Mouse (Mus musculus) MEL (cell line): ENCODE results near the gene Adamtsl4. TPM values are rescaled to one million over a fixed set of nuclear protein-coding genes. Genes with fewer than 3 reads are reported as not detected.

Source experiments
- DNase-seq: peaks from one replicate; pipeline ENCODE4 v3.0.0; 2011; ENCODE audit warnings: low read depth, low spot score
- H3K27ac ChIP-seq: 2 replicates; pipeline ENCODE4 v1.5.1; 2012; ENCODE audit warnings: low read depth, mild to moderate bottlenecking, control low read depth, low read length, moderate library complexity; ENCODE audit not compliant: control insufficient read depth
- H3K27me3 ChIP-seq, 2 experiments: fragments of 150-350 bp in 1 of 2; sonication (generic) in 1 of 2; 2 replicates each; pipeline ENCODE4 v1.6.1; 2012; ENCODE audit warnings: low read length in 2 of 2, mild to moderate bottlenecking in 2 of 2, improper control_type of control experiment in 1 of 2, moderate library complexity in 1 of 2; ENCODE audit not compliant: insufficient read depth in 2 of 2, control insufficient read depth in 1 of 2
- H3K36me3 ChIP-seq, 2 experiments: 2 replicates each; pipeline ENCODE4 v1.6.1; 2012 to 2014; ENCODE audit warnings: low read length in 2 of 2, improper control_type of control experiment in 1 of 2, inconsistent platforms in 1 of 2, mild to moderate bottlenecking in 1 of 2; ENCODE audit not compliant: insufficient read depth in 2 of 2, control insufficient read depth in 1 of 2
- H3K4me1 ChIP-seq, 2 experiments: fragments of 150-350 bp in 1 of 2; sonication (generic) in 1 of 2; 2 replicates each; pipeline ENCODE4 v1.6.1; 2012; ENCODE audit warnings: low read length in 2 of 2, improper control_type of control experiment in 1 of 2, mild to moderate bottlenecking in 1 of 2; ENCODE audit not compliant: insufficient read depth in 2 of 2, control insufficient read depth in 1 of 2
- H3K4me3 ChIP-seq, 2 experiments: fragments of 150-350 bp in 1 of 2; sonication (generic) in 1 of 2; 2 replicates each; pipeline ENCODE4 v1.5.1; 2012; ENCODE audit warnings: low read depth in 2 of 2, low read length in 2 of 2, mild to moderate bottlenecking in 2 of 2, moderate library complexity in 2 of 2, control low read depth in 1 of 2, improper control_type of control experiment in 1 of 2; ENCODE audit not compliant: control insufficient read depth in 1 of 2, insufficient read depth in 1 of 2
- H3K79me2 ChIP-seq: 2 replicates; pipeline ENCODE4 v1.6.1; 2012; ENCODE audit warnings: mild to moderate bottlenecking, low read length, moderate library complexity; ENCODE audit not compliant: control insufficient read depth, poor library complexity, insufficient read depth
- H3K9ac ChIP-seq: 2 replicates; pipeline ENCODE4 v1.6.1; 2012; ENCODE audit warnings: low read depth, mild to moderate bottlenecking, control low read depth, low read length, moderate library complexity; ENCODE audit not compliant: control insufficient read depth, poor library complexity, severe bottlenecking
- H3K9me3 ChIP-seq: fragments of 150-350 bp; sonication (generic); replicated peaks from 2 replicates; pipeline ENCODE4 v1.6.1; 2012; ENCODE audit warnings: mild to moderate bottlenecking, low read length, improper control_type of control experiment, moderate library complexity; ENCODE audit not compliant: insufficient read depth
- CTCF ChIP-seq, 3 experiments: IDR thresholded peaks in 2 of 3; conservative IDR thresholded peaks in 1 of 3; 2 replicates each; pipeline ENCODE4 v1.5.1; 2011 to 2012; ENCODE audit warnings: low read length in 3 of 3, low read depth in 2 of 3, mild to moderate bottlenecking in 2 of 3, improper control_type of control experiment in 1 of 3, inconsistent platforms in 1 of 3, mixed read lengths in 1 of 3, moderate library complexity in 1 of 3; ENCODE audit not compliant: control insufficient read depth in 1 of 3, insufficient read depth in 1 of 3, poor library complexity in 1 of 3, severe bottlenecking in 1 of 3
- EP300 ChIP-seq, 2 experiments: IDR thresholded peaks; 2 replicates each; pipeline ENCODE4 v1.6.1; 2011; ENCODE audit warnings: improper control_type of control experiment in 2 of 2, low read length in 2 of 2, low read depth in 1 of 2, mild to moderate bottlenecking in 1 of 2
- ETS1 ChIP-seq: IDR thresholded peaks from 2 replicates; pipeline ENCODE4 v1.6.1; 2012; ENCODE audit warnings: low read depth, mild to moderate bottlenecking, inconsistent platforms, low read length, improper control_type of control experiment, moderate library complexity
- GABPA ChIP-seq: IDR thresholded peaks from 2 replicates; pipeline ENCODE4 v1.6.1; 2012; ENCODE audit warnings: low read depth, mild to moderate bottlenecking, inconsistent platforms, low read length, improper control_type of control experiment, moderate library complexity
- GATA1 ChIP-seq: IDR thresholded peaks from 2 replicates; pipeline ENCODE4 v1.6.1; 2011; ENCODE audit warnings: low read depth, low read length, improper control_type of control experiment
- JUND ChIP-seq: IDR thresholded peaks from 2 replicates; pipeline ENCODE4 v1.6.1; 2011; ENCODE audit warnings: low read depth, mild to moderate bottlenecking, improper control_type of control experiment, low read length
- KAT2A ChIP-seq: conservative IDR thresholded peaks from 2 replicates; pipeline ENCODE4 v1.6.1; 2012; ENCODE audit warnings: low read depth, low read length, improper control_type of control experiment, inconsistent platforms
- MXI1 ChIP-seq: IDR thresholded peaks from 2 replicates; pipeline ENCODE4 v1.6.1; 2011; ENCODE audit warnings: mild to moderate bottlenecking, low read depth, low read length, improper control_type of control experiment
- NELFE ChIP-seq: IDR thresholded peaks from 2 replicates; pipeline ENCODE4 v1.6.1; 2011; ENCODE audit warnings: low read depth, low read length, improper control_type of control experiment
- POLR2AphosphoS2 ChIP-seq: IDR thresholded peaks from 2 replicates; pipeline ENCODE4 v1.6.1; 2011; ENCODE audit warnings: low read length, improper control_type of control experiment
- POLR2AphosphoS5 ChIP-seq: IDR thresholded peaks from 2 replicates; pipeline ENCODE4 v1.6.1; 2012; ENCODE audit warnings: low read depth, borderline replicate concordance, mild to moderate bottlenecking, inconsistent platforms, low read length, moderate library complexity, mixed read lengths
- RCOR1 ChIP-seq: IDR thresholded peaks from 2 replicates; pipeline ENCODE4 v1.6.1; 2012; ENCODE audit warnings: low read depth, mild to moderate bottlenecking, inconsistent platforms, low read length, improper control_type of control experiment
- ZKSCAN1 ChIP-seq: IDR thresholded peaks from 2 replicates; pipeline ENCODE4 v1.6.1; 2012; ENCODE audit warnings: low read depth, mild to moderate bottlenecking, inconsistent platforms, low read length, improper control_type of control experiment, moderate library complexity
- ZMIZ1 ChIP-seq: IDR thresholded peaks from 2 replicates; pipeline ENCODE4 v1.6.1; 2012; ENCODE audit warnings: low read depth, mild to moderate bottlenecking, inconsistent platforms, low read length, improper control_type of control experiment, moderate library complexity
- polyA plus RNA-seq, 2 experiments: library from polyadenylated mRNA; stranded (reverse) in 1 of 2; unstranded in 1 of 2; fragments of >175 nt in 1 of 2; fragments of >200 nt in 1 of 2; gene quantifications; 2 replicates each; pipeline versions ENCODE4 v1.2.1 to v1.2.4; 2012; ENCODE audit warnings: low replicate concordance in 2 of 2, low read depth in 1 of 2; ENCODE audit not compliant: insufficient read length in 2 of 2, insufficient read depth in 1 of 2, missing spikeins in 1 of 2
- total RNA-seq: library from RNA; depleted of rRNA; stranded (reverse); fragments of 300-350 nt; gene quantifications from 2 replicates; pipeline ENCODE4 v1.2.3, GENCODE M21; 2012

Adamtsl4 gene
- total and polyA plus RNA-seq, 3 experiments = 0.27 to 0.88 TPM; not detected in 1

DNA sequence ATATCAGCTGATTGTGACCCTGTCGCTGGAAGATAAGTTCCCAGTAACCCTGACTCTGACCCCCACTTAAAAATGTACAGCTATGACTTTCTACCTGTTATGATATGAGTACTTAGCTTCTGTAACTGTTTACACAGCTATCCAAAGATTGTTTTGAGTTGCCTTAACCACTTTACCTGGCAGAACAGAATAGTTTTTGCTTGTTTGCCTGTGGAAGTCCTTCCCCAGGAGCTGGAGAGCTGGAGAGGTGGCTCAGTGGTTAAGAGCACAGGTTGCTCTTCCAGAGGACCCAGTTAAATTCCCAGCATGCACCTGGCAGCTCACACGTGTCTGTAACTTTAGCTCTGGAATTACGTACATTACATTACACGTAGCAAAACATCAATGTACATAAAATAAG, 16.9 kb upstream of the Adamtsl4 start:
- no peak overlapping the region for H3K27ac ChIP-seq
- DNase-seq = no peak
- no peaks in the 10 kb centered on the region for H3K27me3 ChIP-seq
- no peak overlapping the region for H3K4me3 ChIP-seq
- no peaks in the 10 kb centered on the region for H3K79me2 ChIP-seq
- peaks cover 0 to 3% of the 10 kb centered on the region in 2 experiments; a peak in 2 of 4 replicates for H3K4me1 ChIP-seq
- H3K36me3 ChIP-seq = 0 out of 4 replicates have a peak, but pooled peaks cover 0 to 3% of the 10 kb centered on the region in 2 experiments
- TF ChIP-seq EP300 (IDR thresholded peaks at IDR 0.05; ENCODE audit: low read depth in 1 of 2, low read length in 2 of 2) (peak in 1 of 2 experiments; percentile 40; a peak in 1 of 4 replicates), JUND (no peak)
- no peak overlapping the region for H3K9ac ChIP-seq
- H3K9me3 ChIP-seq = no peaks in the 10 kb centered on the region

DNA sequence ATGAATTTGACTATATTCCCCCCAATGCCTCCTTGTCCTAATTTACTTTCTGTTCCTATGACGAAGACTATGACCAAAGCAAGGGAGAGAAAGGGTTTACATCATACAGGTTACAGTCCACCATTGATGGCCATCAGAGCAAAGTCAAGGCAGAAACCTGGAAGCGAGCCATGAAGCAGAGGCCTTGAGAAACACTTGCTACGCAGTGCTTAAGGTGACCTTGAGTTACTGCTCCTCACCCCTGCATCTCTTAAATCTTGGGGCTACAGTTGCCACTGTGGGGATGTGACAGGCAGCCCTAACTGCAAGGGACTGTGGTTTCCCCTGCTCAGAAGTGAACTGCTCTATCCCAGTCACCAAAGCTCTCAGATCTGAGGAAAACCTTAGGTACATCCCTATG, 15.6 kb upstream of the Adamtsl4 start:
- no peak overlapping the region for H3K4me3 ChIP-seq
- no peaks in the 10 kb centered on the region for H3K27me3 ChIP-seq
- H3K36me3 ChIP-seq = 0 out of 4 replicates have a peak, but pooled peaks cover 0 to 3% of the 10 kb centered on the region in 2 experiments
- H3K9ac ChIP-seq = no peak overlapping the region
- DNase-seq = no peak
- no peaks in the 10 kb centered on the region for H3K79me2 ChIP-seq
- H3K9me3 ChIP-seq = no peaks in the 10 kb centered on the region
- H3K4me1 ChIP-seq = peaks cover 0 to 3% of the 10 kb centered on the region in 2 experiments; a peak in 2 of 4 replicates
- no peak overlapping the region for H3K27ac ChIP-seq
- TF ChIP-seq EP300 (IDR thresholded peaks at IDR 0.05; ENCODE audit: low read depth in 1 of 2, low read length in 2 of 2) (no peak), ETS1 (no peak), ZMIZ1 (no peak), GABPA (no peak), NELFE (no peak), POLR2AphosphoS5 (no peak), ZKSCAN1 (no peak), GATA1 (no peak), JUND (no peak), KAT2A (no peak), CTCF (IDR thresholded peaks at IDR 0.05 in 2 of 3, conservative IDR thresholded peaks at IDR 0.05 in 1 of 3; ENCODE audit: control insufficient read depth in 1 of 3, insufficient read depth in 1 of 3, low read depth in 2 of 3, low read length in 3 of 3, poor library complexity in 1 of 3, severe bottlenecking in 1 of 3) (no peak), RCOR1 (no peak), POLR2AphosphoS2 (no peak), MXI1 (no peak)
